Mouse (Mus musculus) stomach, embryonic 16.5 days (tissue): Measurements from ENCODE around the gene Ryr3. TPM values are rescaled to one million over a fixed set of nuclear protein-coding genes. Genes with fewer than 3 reads are reported as not detected.

Experiments
- ATAC-seq: fragments of 200-750 bp; cut with Nextera tagmentation; 2 replicates; pipeline ENCODE4 v1.8.0; 2017; ENCODE audit warnings: moderate number of reproducible peaks, moderate TSS enrichment; ENCODE audit not compliant: insufficient read depth, low FRiP score
- H3K27ac ChIP-seq: fragments of 300-500 bp; sonication (generic); 2 replicates; pipeline ENCODE4 v1.5.1; 2014; ENCODE audit warnings: low read length
- H3K27me3 ChIP-seq: fragments of 300-500 bp; sonication (generic); 2 replicates; pipeline ENCODE4 v1.6.1; 2014; ENCODE audit warnings: low read length, control low read depth, mixed read lengths; ENCODE audit not compliant: control insufficient read depth, insufficient read depth
- H3K36me3 ChIP-seq: fragments of 300-500 bp; sonication (generic); 2 replicates; pipeline ENCODE4 v1.6.1; 2014; ENCODE audit warnings: low read length; ENCODE audit not compliant: control insufficient read depth, insufficient read depth
- H3K4me1 ChIP-seq: fragments of 300-500 bp; sonication (generic); 2 replicates; pipeline ENCODE4 v1.6.1; 2014; ENCODE audit warnings: low read length, control low read depth, mixed read lengths; ENCODE audit not compliant: control insufficient read depth, insufficient read depth
- H3K4me2 ChIP-seq: fragments of 300-500 bp; sonication (generic); 2 replicates; pipeline ENCODE4 v1.6.1; 2014; ENCODE audit warnings: low read depth, low read length, mixed read lengths
- H3K4me3 ChIP-seq: fragments of 300-500 bp; sonication (generic); replicated peaks from 2 replicates; pipeline ENCODE4 v1.5.1; 2014; ENCODE audit warnings: mild to moderate bottlenecking, low read length
- H3K9ac ChIP-seq: fragments of 300-500 bp; sonication (generic); 2 replicates; pipeline ENCODE4 v1.6.1; 2014; ENCODE audit warnings: low read length
- H3K9me3 ChIP-seq: fragments of 300-500 bp; sonication (generic); replicated peaks from 2 replicates; pipeline ENCODE4 v1.6.1; 2016; ENCODE audit warnings: low read length, control low read depth; ENCODE audit not compliant: control insufficient read depth
- WGBS: fragments of 180-500 bp; shearing (Covaris S2); extraction: QIAGEN DNeasy Blood & Tissue Kit; methylation state at CpG from one replicate; pipeline ENCODE4 v1.1.7; 2014; 5-methylcytosine and 5-hydroxymethylcytosine counted together
- microRNA-seq: library from miRNA; unstranded; fragments of <30 nt; microRNA quantifications from one replicate; pipeline ENCODE4, GENCODE M21; 2016
- polyA plus RNA-seq: library from polyadenylated mRNA; unstranded; fragments of >200 nt; fragmentation: Nextera tagmentation; extraction: Ambion mirVana; gene quantifications from 2 replicates; pipeline ENCODE4 v1.2.1, GENCODE M21; 2015

The Ryr3 gene
- polyA plus RNA-seq, 1 experiment from 2014 or later: 5.8 TPM

GRCm38 (mm10) chr2:112596415-112596814 is 620.5 kb downstream of the Ryr3 start:
- ATAC-seq: no peak
- H3K9ac ChIP-seq: no peak overlapping the region

GRCm38 (mm10) chr2:112595807-112596206 is 621.1 kb downstream of the Ryr3 start:
- no peak overlapping the region for H3K9ac ChIP-seq
- no peaks in the 10 kb centered on the region for H3K9me3 ChIP-seq
- 70% methylated on average over 3 of the region's 3 CpGs for WGBS
- no peak for ATAC-seq
- no peak overlapping the region for H3K27ac ChIP-seq
- no peaks in the 10 kb centered on the region for H3K36me3 ChIP-seq
- H3K27me3 ChIP-seq: no peaks in the 10 kb centered on the region
- H3K4me3 ChIP-seq: no peak overlapping the region
- H3K4me1 ChIP-seq: no peaks in the 10 kb centered on the region
- no peak overlapping the region for H3K4me2 ChIP-seq

More at GRCm38 (mm10) chr2:112596415-112596814, 620.5 kb downstream of the Ryr3 start:
- Histone ChIP-seq H3K4me3 (no peak overlapping the region), H3K9me3 (no peaks in the 10 kb centered on the region), H3K27ac (no peak overlapping the region), H3K4me2 (no peak overlapping the region), H3K4me1 (no peaks in the 10 kb centered on the region), H3K36me3 (no peaks in the 10 kb centered on the region), H3K27me3 (no peaks in the 10 kb centered on the region)
- whole genome bisulfite sequencing: 65% methylated on average over 5 of the region's 5 CpGs

- Histone ChIP-seq H3K4me2 (no peak overlapping the region), H3K27ac (no peak overlapping the region), H3K4me1 (no peaks in the 10 kb centered on the region), H3K27me3 (no peaks in the 10 kb centered on the region), H3K36me3 (no peaks in the 10 kb centered on the region), H3K4me3 (no peak overlapping the region), H3K9ac (no peak overlapping the region), H3K9me3 (no peaks in the 10 kb centered on the region)
- 78% methylated on average over 2 of the region's 2 CpGs for WGBS
- ATAC-seq: no peak
Measured at GRCm38 (mm10) chr2:112593781-112594180, 623.1 kb downstream of the Ryr3 start.

GRCm38 (mm10) chr2:112593322-112593721 is 623.6 kb downstream of the Ryr3 start:
- H3K4me2 ChIP-seq: no peak overlapping the region
- ATAC-seq: no peak
- WGBS: 40% methylated on average over 2 of the region's 2 CpGs
- H3K27ac ChIP-seq: no peak overlapping the region
- no peaks in the 10 kb centered on the region for H3K4me1 ChIP-seq
- no peak overlapping the region for H3K4me3 ChIP-seq
- H3K36me3 ChIP-seq: no peaks in the 10 kb centered on the region
- no peaks in the 10 kb centered on the region for H3K9me3 ChIP-seq
- H3K9ac ChIP-seq: no peak overlapping the region
- H3K27me3 ChIP-seq: no peaks in the 10 kb centered on the region

- 61% methylated on average over 6 of the region's 6 CpGs for WGBS
- no peak overlapping the region for H3K27ac ChIP-seq
Measured at GRCm38 (mm10) chr2:112591451-112591871, 625.4 kb downstream of the Ryr3 start.

GRCm38 (mm10) chr2:112590985-112591384 is 625.9 kb downstream of the Ryr3 start:
- no peak for ATAC-seq
- H3K27me3 ChIP-seq: no peaks in the 10 kb centered on the region
- H3K36me3 ChIP-seq: no peaks in the 10 kb centered on the region
- H3K27ac ChIP-seq: no peak overlapping the region
- no peaks in the 10 kb centered on the region for H3K9me3 ChIP-seq
- 73% methylated on average over 7 of the region's 7 CpGs for WGBS
- H3K4me3 ChIP-seq: no peak overlapping the region
- H3K9ac ChIP-seq: no peak overlapping the region
- no peak overlapping the region for H3K4me2 ChIP-seq
- H3K4me1 ChIP-seq: no peaks in the 10 kb centered on the region

More at GRCm38 (mm10) chr2:112591451-112591871, 625.4 kb downstream of the Ryr3 start:
- Histone ChIP-seq H3K4me3 (no peak overlapping the region), H3K4me1 (no peaks in the 10 kb centered on the region), H3K27me3 (no peaks in the 10 kb centered on the region), H3K36me3 (no peaks in the 10 kb centered on the region), H3K4me2 (no peak overlapping the region), H3K9me3 (no peaks in the 10 kb centered on the region), H3K9ac (no peak overlapping the region)
- ATAC-seq: no peak

Small RNA genes within 50 kb of the gene (microRNA-seq; reads per million reads assigned to microRNA genes)
- gene Gm44374: not detected

Other genes starting within 250 kb of the Ryr3 start
- gene Tmco5b, start 68.6 kb upstream of the Ryr3 start, polyA plus RNA-seq: not detected in 2 replicates
- 4.6 and 5.1 TPM in 2 replicates for gene Fmn1, start 110.6 kb upstream of the Ryr3 start, polyA plus RNA-seq